Mouse (Mus musculus): ENCODE data around the gene Nsmf. TPM values are rescaled to one million over a fixed set of nuclear protein-coding genes. Genes with fewer than 3 reads are reported as not detected.

Gene Nsmf
- total RNA-seq, 4 experiments from 2014 or later: 404 to 462 (median 421) TPM

DNA sequence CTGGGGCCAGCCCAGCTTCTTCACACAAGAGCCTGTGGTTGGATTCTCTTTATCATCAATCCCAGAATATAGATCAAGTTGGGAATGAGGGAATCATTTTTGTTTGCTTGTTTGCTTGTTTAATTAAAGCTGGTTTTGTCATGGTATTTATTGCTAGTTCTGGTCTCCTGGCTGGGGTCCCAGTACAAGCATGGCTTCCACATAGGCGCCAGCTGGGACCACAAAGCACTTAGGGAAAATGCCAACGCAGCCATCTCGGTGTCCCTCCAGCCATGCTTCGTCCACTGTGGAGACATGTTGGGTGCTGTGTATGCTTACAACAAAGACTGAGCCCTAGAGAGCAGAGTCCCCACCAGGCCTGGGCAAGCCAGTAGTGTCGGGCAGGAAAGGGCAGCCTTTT, 31.4 kb downstream of the Nsmf start:
- DNase-seq (ENCODE audit: low spot score in 2 of 2): no peak

DNA sequence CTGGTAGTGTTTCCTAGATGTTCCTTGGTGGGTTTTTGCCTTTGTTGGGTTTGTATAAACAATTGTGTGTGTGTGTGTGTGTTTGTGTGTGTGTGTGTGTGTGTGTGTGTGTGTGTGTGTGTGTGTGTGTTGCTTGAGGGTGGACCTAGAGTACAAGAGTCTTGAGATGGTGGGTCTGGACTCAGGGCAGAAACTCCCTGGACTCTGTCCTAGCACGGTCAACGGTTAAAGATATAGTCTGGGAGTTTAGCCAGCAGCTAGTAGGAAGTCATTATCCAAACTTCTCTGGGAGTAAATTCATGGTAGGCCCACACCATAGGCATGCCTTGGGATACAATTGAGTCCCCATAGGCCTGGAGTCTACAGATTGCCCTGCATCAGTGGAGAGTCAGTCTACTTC, 33.7 kb downstream of the Nsmf start:
- no peak for DNase-seq (ENCODE audit: low spot score in 2 of 2)

DNA sequence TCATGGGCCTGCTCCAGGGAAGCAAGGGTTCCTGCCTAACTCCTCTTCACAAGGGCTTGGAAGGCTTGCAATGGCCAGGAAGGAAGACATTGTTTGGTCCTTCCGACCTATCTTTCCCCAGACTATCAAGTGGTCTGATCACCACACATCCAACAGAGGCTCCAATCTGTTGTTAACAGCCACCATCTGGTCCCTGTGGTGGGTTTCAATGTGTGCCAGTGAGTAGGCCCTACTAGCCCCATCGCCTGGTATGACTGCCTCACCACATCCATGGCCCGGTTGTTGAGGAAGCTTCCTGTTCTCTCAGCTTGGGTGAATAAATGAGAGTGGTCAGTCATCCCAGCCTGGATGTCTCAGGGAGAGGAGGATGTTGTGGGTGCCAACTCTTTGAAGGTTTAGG, 34.5 kb downstream of the Nsmf start:
- no peak for DNase-seq (ENCODE audit: low spot score in 2 of 2)

DNA sequence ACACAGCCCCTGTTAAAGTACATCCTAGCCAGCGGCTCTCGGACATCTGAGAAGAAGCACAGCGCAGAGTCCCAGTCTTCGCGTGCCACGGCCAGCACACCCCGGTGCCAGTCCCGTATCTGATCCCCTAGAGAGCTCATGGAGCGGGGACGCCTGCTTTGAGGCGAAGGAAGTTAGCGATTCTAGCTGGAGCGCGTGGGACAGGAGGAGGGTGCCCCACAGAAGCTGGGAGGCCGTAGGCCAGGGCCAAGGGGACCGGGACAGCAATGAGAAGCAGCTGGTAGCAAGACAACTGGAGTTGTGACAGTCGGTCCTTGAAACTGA, 40.6 kb downstream of the Nsmf start:
- DNase-seq (ENCODE audit: low spot score in 2 of 2): no peak

DNA sequence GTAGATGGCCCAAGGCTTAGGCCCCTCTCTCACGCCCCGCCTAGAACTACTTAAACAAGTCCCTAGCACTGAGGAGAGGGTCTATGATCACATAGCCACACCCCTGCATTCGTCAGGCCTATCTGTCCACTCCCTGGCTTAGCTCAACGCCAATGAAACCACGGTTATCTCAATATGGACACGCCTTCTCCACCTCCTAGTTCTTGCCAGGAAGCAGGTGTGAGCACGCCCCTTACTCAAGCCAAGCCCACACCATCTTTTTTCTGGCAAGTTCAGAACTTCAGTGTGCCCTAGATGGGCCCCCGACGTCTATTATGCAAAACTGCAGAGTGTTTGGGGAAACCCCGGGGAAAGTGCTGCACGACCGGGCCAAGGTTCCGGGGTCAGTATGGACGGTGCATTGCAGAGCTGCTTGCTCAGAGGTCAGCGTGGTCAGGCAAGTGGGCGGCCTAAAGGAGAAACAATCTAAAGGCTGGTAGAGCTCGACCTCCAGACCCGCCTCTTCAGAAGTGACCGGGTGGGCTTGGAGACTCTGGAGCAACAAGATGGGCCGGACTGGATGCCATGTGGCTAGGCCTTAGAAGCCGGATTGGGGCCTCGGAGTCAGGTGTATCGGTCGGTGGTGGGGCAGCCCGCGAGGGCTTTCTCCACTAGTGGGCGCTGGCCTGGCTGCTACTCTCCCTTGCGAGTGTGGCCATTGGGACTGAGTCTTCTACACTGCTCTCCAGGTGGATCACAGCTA, 41.1 kb downstream of the Nsmf start, which contains the start of gene Noxa1:
TSS of gene Noxa1 (minus strand) at position 41 of the 742 bp plus-strand sequence.
- no peak for DNase-seq (ENCODE audit: low spot score in 2 of 2)

DNA sequence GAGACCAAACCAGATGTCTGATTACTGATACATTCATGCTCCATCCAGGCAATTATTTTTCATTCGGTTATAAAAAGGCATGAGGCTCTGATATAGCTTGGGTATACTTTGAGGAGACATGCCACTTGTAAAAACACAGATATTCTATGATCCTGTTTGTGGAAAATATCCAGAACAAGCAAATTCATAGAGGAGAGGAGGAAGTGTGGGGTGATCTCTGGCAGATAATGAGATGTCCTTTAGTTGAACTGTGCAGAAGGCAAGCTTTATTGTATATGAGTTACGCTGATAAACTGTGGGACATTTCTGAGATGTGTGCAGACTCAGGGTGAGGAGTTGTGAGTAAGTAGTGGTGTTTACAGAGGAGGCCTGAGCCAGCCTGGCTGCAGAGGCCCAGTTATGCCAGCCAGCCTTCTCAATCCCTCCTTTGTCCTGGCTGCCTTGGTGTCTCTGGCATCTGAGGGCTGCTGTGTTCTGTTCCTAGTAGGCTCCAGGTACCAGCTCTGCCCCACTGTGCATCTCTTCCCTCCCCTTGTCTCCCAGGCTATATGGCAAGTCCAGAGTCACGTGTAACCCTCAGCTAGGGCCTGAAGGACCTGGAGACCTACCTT, 44.0 kb downstream of the Nsmf start:
- no peak for DNase-seq (ENCODE audit: low spot score in 2 of 2)

DNA sequence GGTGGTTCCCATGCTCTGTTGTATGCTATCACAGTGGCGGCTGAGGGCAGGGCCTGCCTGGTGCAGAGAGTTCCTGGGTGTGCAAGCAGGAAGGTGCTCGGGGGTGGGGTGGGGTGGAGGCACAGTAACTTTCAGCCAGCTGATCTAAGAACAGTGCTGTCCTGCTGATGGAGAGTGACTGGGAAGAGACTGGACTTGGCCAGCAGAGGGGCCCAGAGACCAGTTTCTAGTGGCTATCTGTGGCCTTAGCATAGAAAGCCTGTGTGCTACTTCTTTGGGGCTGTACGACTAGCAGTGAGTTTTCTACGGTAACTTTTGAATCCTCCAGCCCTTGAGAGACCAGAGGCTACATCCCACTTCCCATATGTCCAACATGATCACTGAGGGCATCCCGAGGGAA, 44.8 kb downstream of the Nsmf start:
- peak in 1 of 2 experiments; percentile 18 for DNase-seq (ENCODE audit: low spot score in 2 of 2)

DNA sequence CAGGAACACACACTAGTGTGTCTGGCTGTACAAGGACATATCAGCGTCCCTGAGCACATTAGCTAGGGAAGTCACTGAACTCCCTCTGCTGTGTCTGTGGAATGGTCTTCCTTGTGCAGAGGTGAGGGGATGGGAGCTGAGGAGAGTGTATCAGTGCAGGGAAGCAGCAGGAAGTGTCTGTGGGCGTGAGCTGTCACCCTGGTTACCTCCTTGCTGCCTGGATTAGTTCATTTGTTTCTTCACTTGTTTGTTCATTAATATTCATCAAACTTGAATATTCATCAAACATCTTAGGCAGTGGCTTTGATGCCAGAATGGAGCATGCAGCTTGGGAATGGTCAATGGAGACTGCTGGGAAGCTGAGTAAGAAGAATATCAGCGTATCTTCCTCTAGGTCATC, 45.5 kb downstream of the Nsmf start:
- DNase-seq (ENCODE audit: low spot score in 2 of 2): no peak

DNA sequence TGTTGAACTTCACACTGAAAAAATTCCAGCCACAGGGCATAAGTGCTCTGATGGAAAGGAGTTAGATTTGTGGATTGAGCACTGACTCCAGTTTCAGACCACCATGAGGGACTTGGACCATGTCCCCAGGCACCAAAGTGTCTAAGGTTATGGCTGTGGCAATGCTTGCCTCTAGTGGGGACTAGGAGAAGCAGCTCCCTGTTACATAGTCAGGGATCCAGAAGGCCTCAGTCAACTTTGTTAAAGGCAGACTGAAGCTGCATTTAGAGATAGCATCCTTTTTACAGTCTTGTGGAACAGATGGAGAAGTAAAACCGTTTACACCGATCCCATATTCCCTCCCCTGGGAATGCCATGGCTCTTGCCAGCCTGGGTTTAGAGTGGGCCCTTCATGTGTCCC, 50.0 kb downstream of the Nsmf start:
- DNase-seq (ENCODE audit: low spot score in 2 of 2): no peak

DNA sequence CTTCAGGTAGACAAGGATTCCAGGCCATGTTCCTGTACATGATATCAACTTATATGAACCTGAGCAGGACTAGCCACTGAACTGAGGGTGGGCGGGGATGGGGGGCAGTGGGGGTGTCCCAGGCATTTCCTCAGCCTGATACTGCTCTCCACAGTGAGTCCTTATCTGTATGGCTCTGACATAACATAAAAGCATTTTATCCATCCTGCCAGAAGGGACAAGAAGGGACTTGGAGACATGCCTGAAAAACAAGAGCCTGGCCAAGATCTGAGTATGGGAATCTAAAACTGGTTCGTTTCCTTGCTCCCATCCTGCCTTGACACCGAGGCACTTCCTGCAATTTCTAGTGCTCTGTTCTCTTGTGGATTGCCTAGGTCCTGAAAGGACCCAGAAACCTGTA, 51.9 kb downstream of the Nsmf start:
- no peak for DNase-seq (ENCODE audit: low spot score in 2 of 2)

DNA sequence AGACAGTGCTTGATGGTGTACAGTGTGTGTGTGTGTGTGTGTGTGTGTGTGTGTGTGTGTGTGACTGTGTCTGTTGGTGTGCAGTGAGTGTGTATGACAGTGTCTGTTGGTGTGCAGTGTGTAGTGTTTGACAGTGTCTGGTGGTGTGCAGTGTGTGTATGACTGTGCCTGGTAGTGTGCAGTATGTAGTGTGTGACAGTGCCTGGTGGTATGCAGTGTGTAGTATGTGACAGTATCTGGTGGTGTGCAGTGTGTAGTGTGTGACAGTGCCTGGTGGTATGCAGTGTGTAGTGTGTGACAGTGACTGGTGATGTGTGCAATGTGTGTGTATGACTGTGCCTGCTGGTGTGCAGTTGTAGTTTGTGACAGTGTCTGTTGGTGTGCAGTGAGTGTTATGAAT, 55.3 kb downstream of the Nsmf start:
- DNase-seq (ENCODE audit: low spot score in 2 of 2): no peak

DNA sequence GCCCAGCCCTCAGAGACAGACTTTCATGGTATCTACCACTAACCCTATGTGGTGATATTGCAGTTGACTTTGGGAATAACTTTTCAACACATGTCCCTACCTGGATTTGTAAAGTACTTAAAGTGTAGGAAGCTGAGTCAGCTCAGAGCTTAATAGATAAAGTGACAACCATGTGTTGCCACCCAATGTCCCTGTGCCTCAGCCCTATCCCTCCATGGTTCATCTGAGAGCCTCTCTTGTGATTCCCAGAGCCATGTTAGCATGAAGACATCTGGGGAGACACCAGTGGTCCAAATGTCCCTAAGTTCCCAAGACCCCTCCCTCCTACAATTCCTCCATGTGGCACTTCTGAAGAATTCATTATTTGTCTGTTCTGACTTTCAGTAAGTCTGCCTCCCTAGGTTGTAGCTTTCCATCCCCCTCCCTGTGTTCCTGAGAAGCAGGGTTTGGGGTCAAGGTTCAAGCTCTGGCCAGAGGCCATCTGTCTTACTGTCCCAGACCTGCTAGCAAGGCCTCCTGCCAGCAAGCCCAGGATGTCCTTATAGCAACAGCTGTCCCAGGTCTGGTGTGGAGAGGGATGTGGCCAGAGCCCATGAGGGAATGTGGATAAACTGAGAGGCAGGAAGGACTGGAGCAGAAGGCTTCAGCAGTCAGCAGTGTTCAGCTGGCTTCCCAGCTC, 56.5 kb downstream of the Nsmf start:
- no peak for DNase-seq (ENCODE audit: low spot score in 2 of 2)

DNA sequence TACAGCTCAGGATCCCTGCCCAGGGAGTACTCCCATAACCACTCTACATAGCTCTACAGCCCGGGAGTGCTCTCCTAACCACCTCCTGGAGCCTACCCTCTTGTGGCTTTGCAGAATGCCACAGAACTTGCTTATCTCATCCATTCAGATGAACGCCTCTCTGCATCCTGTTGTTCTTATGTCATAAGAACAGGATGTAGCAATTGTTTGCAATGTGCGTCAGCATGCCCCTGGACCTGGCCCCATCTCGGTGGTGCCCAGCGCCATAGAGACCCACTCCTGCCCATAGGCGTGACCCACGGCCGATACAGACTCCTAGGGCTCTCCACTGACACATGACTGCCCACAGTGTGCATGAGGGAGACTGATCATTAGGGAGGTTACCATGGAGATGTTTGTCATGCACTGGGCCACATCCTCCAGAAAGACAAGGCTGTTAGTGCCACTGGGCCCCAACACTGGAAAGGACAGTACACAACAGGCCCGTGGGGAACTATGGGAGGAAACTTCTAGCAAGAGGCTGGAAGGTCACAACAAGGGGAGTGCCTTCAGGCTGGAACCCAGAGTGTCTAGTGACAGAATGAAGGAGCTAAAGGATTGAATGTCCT, 57.1 kb downstream of the Nsmf start:
- DNase-seq (ENCODE audit: low spot score in 2 of 2): no peak

Small RNAs within 50 kb of the gene (microRNA-seq; reads per million reads assigned to microRNA genes)
- 0 reads per million in 2 experiments for gene Gm24328
- 0 to 0.44 reads per million in 2 experiments for gene Mir7664

Other genes starting within 250 kb of the Nsmf start
- 10 to 100 TPM; 54.3 to 69.5 (median 55.2) TPM for gene Ehmt1, start 134.7 kb upstream of the Nsmf start, total RNA-seq (2022)
- gene Arrdc1, start 119.1 kb upstream of the Nsmf start, total RNA-seq (2022): 10 to 100 TPM; 13.4 to 22.3 (median 19.6) TPM
- gene Zmynd19, start 104.6 kb upstream of the Nsmf start, total RNA-seq (2022): 10 to 100 TPM; 32.1 to 39.3 (median 37.7) TPM
- 10 to 100 TPM; 33.2 to 38.0 (median 35.5) TPM for gene Dph7, start 92.0 kb upstream of the Nsmf start, total RNA-seq (2022)
- gene Mrpl41, start 79.3 kb upstream of the Nsmf start, total RNA-seq (2022): 10 to 100 TPM; 73.6 to 77.5 (median 75.6) TPM
- gene Pnpla7, start 78.3 kb upstream of the Nsmf start, total RNA-seq (2022): 10 to 100 TPM; 17.9 to 28.0 (median 26.6) TPM
- not detected for gene Entpd8, start 25.9 kb downstream of the Nsmf start, total RNA-seq (2022)
- not detected for gene Noxa1, start 40.8 kb downstream of the Nsmf start, total RNA-seq (2022)
- gene Nrarp, start 126.4 kb downstream of the Nsmf start, total RNA-seq (2022): 10 to 100 TPM; 20.5 to 27.9 (median 23.4) TPM
- 1 to 10 TPM; 2.2 to 3.4 (median 2.5) TPM for gene Tor4a, start 142.5 kb downstream of the Nsmf start, total RNA-seq (2022)
- gene Nelfb, start 157.1 kb downstream of the Nsmf start, total RNA-seq (2022): 10 to 100 TPM; 58.4 to 64.2 (median 59.4) TPM
- under 1 TPM in 3 of 4 experiments, not detected in 1; 0.23 to 0.82 (median 0.30) TPM for gene Stpg3, start 160.3 kb downstream of the Nsmf start, total RNA-seq (2022)
- 1 to 10 TPM in 1 of 4 experiments, not detected in 3; 1.4 TPM for gene Fam166a, start 164.4 kb downstream of the Nsmf start, total RNA-seq (2022)
- 100 to 1,000 TPM; 332 to 365 (median 345) TPM for gene Tubb4b, start 170.3 kb downstream of the Nsmf start, total RNA-seq (2022)
- gene Slc34a3, start 180.0 kb downstream of the Nsmf start, total RNA-seq (2022): not detected
- not detected for gene Rnf224, start 182.4 kb downstream of the Nsmf start, total RNA-seq (2022)
- gene Rnf208, start 187.9 kb downstream of the Nsmf start, total RNA-seq (2022): 100 to 1,000 TPM; 263 to 288 (median 266) TPM
- not detected for gene Cysrt1, start 188.1 kb downstream of the Nsmf start, total RNA-seq (2022)
- gene AL732309.1, start 192.5 kb downstream of the Nsmf start, total RNA-seq (2022): 1 to 10 TPM in 3 of 4 experiments, under 1 TPM in 1; 0.67 to 4.2 (median 3.4) TPM
- 10 to 100 TPM; 31.7 to 38.3 (median 36.3) TPM for gene Tmem203, start 201.1 kb downstream of the Nsmf start, total RNA-seq (2022)
- 10 to 100 TPM; 26.5 to 30.6 (median 28.6) TPM for gene Tprn, start 208.3 kb downstream of the Nsmf start, total RNA-seq (2022)
- 10 to 100 TPM; 57.5 to 67.8 (median 62.1) TPM for gene Ssna1, start 218.1 kb downstream of the Nsmf start, total RNA-seq (2022)
- gene Anapc2, start 218.1 kb downstream of the Nsmf start, total RNA-seq (2022): 100 to 1,000 TPM in 2 of 4 experiments, 10 to 100 TPM in 2; 88.6 to 111 (median 96.9) TPM
- not detected for gene Tmem210, start 233.8 kb downstream of the Nsmf start, total RNA-seq (2022)
- gene Lrrc26, start 235.6 kb downstream of the Nsmf start, total RNA-seq (2022): not detected

Data from left cerebral cortex, adult 8-10 months (tissue).